Mouse (Mus musculus) layer of hippocampus, postnatal 10 days (tissue): ENCODE measurements around the gene Olfr9. TPM values are rescaled to one million over a fixed set of nuclear protein-coding genes. Genes with fewer than 3 reads are reported as not detected.
"Not testable (repeated sequence)": the region's sequence is repeated elsewhere in the genome, so short reads cannot be mapped to it uniquely, and the experiment has no call there.

Source experiments
- DNase-seq, 2 experiments: peaks; one replicate each; pipeline ENCODE4 v3.0.0; 2021; ENCODE audit warnings: low spot score in 2 of 2
- total RNA-seq, 2 experiments: library from RNA; stranded (reverse); gene quantifications; 2 replicates each; pipeline ENCODE4 v1.2.3; 2021

The Olfr9 gene
- total RNA-seq, 2 experiments from 2014 or later: not detected

- DNase-seq: no peak
These were observed 7.4 kb downstream of the Olfr9 start for GRCm38 (mm10) chr10:128996523-128997040.

DNA sequence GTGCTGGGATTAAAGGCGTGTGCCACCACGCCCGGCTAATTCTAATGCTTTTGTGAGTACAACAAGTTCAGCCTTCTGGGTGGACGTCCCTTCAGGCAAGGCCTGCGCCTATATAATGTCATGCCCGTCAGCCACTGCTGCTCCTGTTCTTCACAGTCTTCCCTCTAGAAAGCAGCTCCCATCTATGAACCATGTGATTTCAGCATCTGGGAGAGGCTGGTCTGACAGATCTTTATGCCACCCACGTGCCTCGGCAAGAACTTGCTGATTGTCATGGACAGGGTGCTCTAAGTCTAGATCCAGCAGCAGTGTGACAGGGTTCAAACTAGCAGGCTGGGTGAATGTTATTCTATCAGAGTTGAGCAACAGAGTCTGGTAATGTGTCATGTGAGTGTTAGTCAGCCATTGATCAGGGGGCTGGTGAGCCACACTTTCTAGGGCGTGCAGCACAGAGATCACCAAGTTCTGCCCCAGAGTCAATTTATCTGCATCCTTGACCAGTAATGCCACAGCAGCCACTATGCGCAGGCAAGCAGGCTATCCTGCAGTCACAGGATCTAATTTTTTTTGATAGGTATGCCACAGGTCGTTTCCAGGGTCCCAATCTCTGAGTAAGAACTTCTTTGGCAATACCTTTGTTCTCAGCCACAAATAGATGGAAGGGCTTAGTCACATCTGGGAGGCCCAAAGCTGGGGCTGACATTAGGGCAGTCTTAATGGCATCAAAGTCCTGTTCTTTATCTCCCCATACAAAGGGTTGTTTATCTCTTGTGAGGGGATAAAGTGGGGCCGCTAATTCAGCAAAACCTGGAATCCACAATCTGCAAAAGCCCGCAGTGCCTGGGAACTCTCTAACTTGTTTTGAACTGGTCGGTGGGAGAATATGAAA, 15.0 kb downstream of the Olfr9 start:
- DNase-seq: no peak

- no peak for DNase-seq
These were observed 21.1 kb downstream of the Olfr9 start, which contains the start of gene Olfr763 for GRCm38 (mm10) chr10:129010288-129010841. TSS of gene Olfr763 (plus strand) at chr10:129010791.

- not testable (repeated sequence) for DNase-seq
These were observed 22.3 kb downstream of the Olfr9 start for GRCm38 (mm10) chr10:129011511-129011910.

- no peak for DNase-seq
These were observed 25.2 kb downstream of the Olfr9 start for GRCm38 (mm10) chr10:129014477-129014876.

GRCm38 (mm10) chr10:129023319-129023718, 34.1 kb downstream of the Olfr9 start:
- DNase-seq: no peak

- DNase-seq: peak; percentile 36 to 56
These were observed 36.9 kb downstream of the Olfr9 start for GRCm38 (mm10) chr10:129026018-129026662.

DNA sequence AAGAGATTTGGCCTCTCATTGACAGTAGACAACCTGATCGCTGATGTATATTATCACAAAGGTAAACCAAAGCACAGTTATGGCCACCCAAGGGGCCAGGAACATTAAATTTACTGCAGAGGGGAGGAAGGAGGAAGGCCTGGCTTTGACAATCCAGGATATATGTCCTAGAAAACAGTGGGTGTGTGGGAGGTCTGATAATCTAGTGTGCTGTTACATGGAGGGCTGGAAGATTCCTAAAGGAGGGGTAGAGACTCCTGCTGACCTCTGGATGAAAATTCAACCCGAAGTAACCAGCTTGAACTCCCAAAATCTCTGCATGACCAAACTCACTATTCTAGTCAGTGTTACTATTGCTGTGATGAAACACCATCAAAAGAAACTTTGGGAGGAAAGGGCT, 39.1 kb downstream of the Olfr9 start:
- no peak for DNase-seq

DNA sequence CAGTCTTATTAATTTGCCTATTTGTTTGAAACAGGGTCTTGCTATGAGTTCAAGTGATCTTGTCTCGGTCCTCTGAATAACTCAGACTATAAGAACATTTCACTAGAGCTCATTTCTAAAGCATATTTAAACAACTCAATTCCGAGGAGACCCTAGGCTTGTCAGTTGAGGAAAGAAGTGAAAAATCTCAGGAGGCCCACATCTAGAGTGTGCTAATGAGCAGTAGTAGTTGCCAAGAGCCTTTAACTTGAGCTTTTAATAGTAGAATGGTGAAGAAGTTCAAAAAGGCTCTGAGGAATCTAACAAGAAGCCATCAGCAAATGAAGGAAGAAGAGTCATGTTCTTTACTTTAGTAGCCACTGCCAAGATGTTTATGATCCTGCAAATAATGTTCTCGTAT, 50.6 kb downstream of the Olfr9 start, which contains the start of gene Olfr764-ps1:
TSS of gene Olfr764-ps1 (minus strand) at position 101 of the 400 bp plus-strand sequence.
- no peak for DNase-seq

Other genes starting within 250 kb of the Olfr9 start
- 1 to 10 TPM; 8.0 to 8.2 TPM for gene Dgka, start 244.6 kb upstream of the Olfr9 start, total RNA-seq
- 10 to 100 TPM; 34.9 to 35.1 TPM for gene Pym1, start 241.5 kb upstream of the Olfr9 start, total RNA-seq
- under 1 TPM; 0.53 to 0.89 TPM for gene Mmp19, start 198.5 kb upstream of the Olfr9 start, total RNA-seq
- gene Dnajc14, start 185.4 kb upstream of the Olfr9 start, total RNA-seq: 10 to 100 TPM; 59.9 to 65.7 TPM
- 10 to 100 TPM; 13.9 to 17.6 TPM for gene Tmem198b, start 185.1 kb upstream of the Olfr9 start, total RNA-seq
- gene Sarnp, start 172.1 kb upstream of the Olfr9 start, total RNA-seq: 10 to 100 TPM; 40.9 to 48.2 TPM
- 1 to 10 TPM; 3.7 to 6.0 TPM for gene Ormdl2, start 167.8 kb upstream of the Olfr9 start, total RNA-seq
- 10 to 100 TPM; 23.1 to 24.0 TPM for gene Gdf11, start 97.7 kb upstream of the Olfr9 start, total RNA-seq
- 100 to 1,000 TPM in 1 of 2 experiments, 10 to 100 TPM in 1; 81.7 to 110 TPM for gene Cd63, start 88.4 kb upstream of the Olfr9 start, total RNA-seq
- 1 to 10 TPM; 5.6 to 6.7 TPM for gene Rdh5, start 66.5 kb upstream of the Olfr9 start, total RNA-seq
- gene Bloc1s1, start 65.4 kb upstream of the Olfr9 start, total RNA-seq: 100 to 1,000 TPM; 109 to 123 TPM
- 10 to 100 TPM; 22.2 to 27.4 TPM for gene Itga7, start 55.6 kb upstream of the Olfr9 start, total RNA-seq
- not detected for gene Mettl7b, start 28.4 kb upstream of the Olfr9 start, total RNA-seq
- gene Olfr763, start 21.4 kb downstream of the Olfr9 start, total RNA-seq: not detected
- not detected for gene Olfr764-ps1, start 50.5 kb downstream of the Olfr9 start, total RNA-seq
- not detected for gene Olfr765, start 60.6 kb downstream of the Olfr9 start, total RNA-seq
- not detected for gene Olfr766-ps1, start 79.5 kb downstream of the Olfr9 start, total RNA-seq
- under 1 TPM in 1 of 2 experiments, not detected in 1; 0.07 TPM for gene Olfr767, start 93.5 kb downstream of the Olfr9 start, total RNA-seq
- not detected for gene Olfr768, start 109.9 kb downstream of the Olfr9 start, total RNA-seq
- not detected for gene Olfr769, start 128.4 kb downstream of the Olfr9 start, total RNA-seq
- not detected for gene Olfr770, start 149.6 kb downstream of the Olfr9 start, total RNA-seq
- gene Olfr771, start 175.3 kb downstream of the Olfr9 start, total RNA-seq: not detected
- not detected for gene Olfr772, start 188.5 kb downstream of the Olfr9 start, total RNA-seq
- gene Olfr773, start 198.0 kb downstream of the Olfr9 start, total RNA-seq: not detected
- gene Olfr774, start 246.8 kb downstream of the Olfr9 start, total RNA-seq: not detected